Mouse (Mus musculus) neural tube, embryonic 13.5 days (tissue): ENCODE measurements around the gene Bmpr1a. TPM values are rescaled to one million over a fixed set of nuclear protein-coding genes. Genes with fewer than 3 reads are reported as not detected.

Source experiments
- ATAC-seq: fragments of 200-750 bp; cut with Nextera tagmentation; 2 replicates; pipeline ENCODE4 v1.8.0; 2017; ENCODE audit warnings: low read depth, mild to moderate bottlenecking, moderate TSS enrichment, moderate library complexity
- H3K27ac ChIP-seq: fragments of 300-500 bp; sonication (generic); replicated peaks from 2 replicates; pipeline ENCODE4 v1.5.1; 2015; ENCODE audit warnings: moderate library complexity, mild to moderate bottlenecking, inconsistent platforms
- H3K27me3 ChIP-seq: fragments of 300-500 bp; sonication (generic); 2 replicates; pipeline ENCODE4 v1.6.1; 2015; ENCODE audit warnings: mild to moderate bottlenecking, inconsistent platforms
- H3K36me3 ChIP-seq: fragments of 300-500 bp; sonication (generic); 2 replicates; pipeline ENCODE4 v1.6.1; 2015; ENCODE audit warnings: mild to moderate bottlenecking, inconsistent platforms
- H3K4me1 ChIP-seq: fragments of 300-500 bp; sonication (generic); replicated peaks from 2 replicates; pipeline ENCODE4 v1.6.1; 2015; ENCODE audit warnings: inconsistent platforms
- H3K4me2 ChIP-seq: fragments of 300-500 bp; sonication (generic); 2 replicates; pipeline ENCODE4 v1.6.1; 2015; ENCODE audit warnings: inconsistent platforms, mild to moderate bottlenecking, moderate library complexity
- H3K4me3 ChIP-seq: fragments of 300-500 bp; sonication (generic); 2 replicates; pipeline ENCODE4 v1.5.1; 2015; ENCODE audit warnings: mild to moderate bottlenecking, inconsistent platforms
- H3K9ac ChIP-seq: fragments of 300-500 bp; sonication (generic); 2 replicates; pipeline ENCODE4 v1.6.1; 2015; ENCODE audit warnings: moderate library complexity, mild to moderate bottlenecking, inconsistent platforms
- H3K9me3 ChIP-seq: fragments of 300-500 bp; sonication (generic); 2 replicates; pipeline ENCODE4 v1.6.1; 2016; ENCODE audit warnings: inconsistent platforms
- WGBS: fragments of 180-500 bp; shearing (Covaris S2); methylation state at CpG from one replicate; pipeline ENCODE4 v1.1.7; 2015; 5-methylcytosine and 5-hydroxymethylcytosine counted together
- polyA plus RNA-seq: library from polyadenylated mRNA; unstranded; fragments of >200 nt; fragmentation: Nextera tagmentation; extraction: Ambion mirVana; gene quantifications from 2 replicates; pipeline ENCODE4 v1.2.1, GENCODE M21; 2015

The Bmpr1a gene
- polyA plus RNA-seq, result 22.6 and 26.4 TPM in 2 replicates

GRCm38 (mm10) chr14:34503325-34503647, at the start of gene Bmpr1a:
Bmpr1a (minus strand) TSS chr14:34503341.
- Histone ChIP-seq H3K9me3 (no peaks in the 10 kb centered on the region), H3K4me2 (peak within 1 kb of the TSS; percentile 70), H3K9ac (peak within 1 kb of the TSS; percentile 96), H3K36me3 (no peaks in the 10 kb centered on the region), H3K4me1 (peaks cover 41% of the 10 kb centered on the region), H3K27ac (peak within 1 kb of the TSS; percentile 97), H3K4me3 (peak within 1 kb of the TSS; percentile 87), H3K27me3 (0 out of 2 replicates have a peak, but pooled peaks cover 3% of the 10 kb centered on the region)
- WGBS, result 7% methylated on average over 15 of the region's 15 CpGs
- ATAC-seq, result no peak

- Histone ChIP-seq H3K4me1 (peaks cover 11% of the 10 kb centered on the region), H3K9me3 (no peaks in the 10 kb centered on the region), H3K27ac (no peak overlapping the region), H3K4me3 (no peak overlapping the region), H3K36me3 (no peaks in the 10 kb centered on the region), H3K27me3 (no peaks in the 10 kb centered on the region), H3K9ac (no peak overlapping the region), H3K4me2 (no peak overlapping the region)
- 90% methylated on average over 5 of the region's 5 CpGs for WGBS
- no peak for ATAC-seq
Measured at GRCm38 (mm10) chr14:34552226-34552625, 49.1 kb upstream of the Bmpr1a start.

- Histone ChIP-seq H3K36me3 (no peaks in the 10 kb centered on the region), H3K9ac (peak overlapping the region; percentile 93), H3K9me3 (no peaks in the 10 kb centered on the region), H3K4me1 (peaks cover 11% of the 10 kb centered on the region), H3K27me3 (peaks cover 4% of the 10 kb centered on the region; the same call in 1 of the 2 replicates), H3K27ac (peak overlapping the region; percentile 85), H3K4me2 (peak overlapping the region; percentile 88), H3K4me3 (peak overlapping the region; percentile 84)
- under 1% methylated on average over 54 of the region's 55 CpGs for WGBS
- ATAC-seq, result peak; percentile 98
Measured at GRCm38 (mm10) chr14:34549004-34549671, 46.0 kb upstream of the Bmpr1a start.

GRCm38 (mm10) chr14:34548391-34549001, 45.4 kb upstream of the Bmpr1a start:
- peak; percentile 73 for ATAC-seq
- 3% methylated on average over 27 of the region's 27 CpGs for WGBS
- Histone ChIP-seq H3K4me3 (peak overlapping the region; percentile 84), H3K4me2 (peak overlapping the region; percentile 88), H3K9ac (peak overlapping the region; percentile 93), H3K36me3 (no peaks in the 10 kb centered on the region), H3K9me3 (no peaks in the 10 kb centered on the region), H3K27ac (peak overlapping the region; percentile 85), H3K4me1 (peaks cover 11% of the 10 kb centered on the region), H3K27me3 (peaks cover 4% of the 10 kb centered on the region; the same call in 1 of the 2 replicates)

GRCm38 (mm10) chr14:34544545-34544944, 41.4 kb upstream of the Bmpr1a start:
- Histone ChIP-seq H3K4me2 (no peak overlapping the region), H3K4me1 (peaks cover 14% of the 10 kb centered on the region), H3K9me3 (no peaks in the 10 kb centered on the region), H3K27ac (no peak overlapping the region), H3K36me3 (no peaks in the 10 kb centered on the region), H3K27me3 (peaks cover 4% of the 10 kb centered on the region; the same call in 1 of the 2 replicates), H3K9ac (no peak overlapping the region), H3K4me3 (no peak overlapping the region)
- 84% methylated on average over 2 of the region's 2 CpGs for WGBS
- no peak for ATAC-seq

- Histone ChIP-seq H3K36me3 (no peaks in the 10 kb centered on the region), H3K9ac (no peak overlapping the region), H3K27me3 (peaks cover 4% of the 10 kb centered on the region; the same call in 1 of the 2 replicates), H3K9me3 (no peaks in the 10 kb centered on the region), H3K27ac (no peak overlapping the region), H3K4me1 (peaks cover 12% of the 10 kb centered on the region), H3K4me3 (no peak overlapping the region), H3K4me2 (no peak overlapping the region)
- 88% methylated on average over 6 of the region's 6 CpGs for WGBS
- no peak for ATAC-seq
Measured at GRCm38 (mm10) chr14:34544001-34544400, 40.9 kb upstream of the Bmpr1a start.

GRCm38 (mm10) chr14:34543596-34543995, 40.5 kb upstream of the Bmpr1a start:
- H3K9me3 ChIP-seq, result no peaks in the 10 kb centered on the region
- no peaks in the 10 kb centered on the region for H3K36me3 ChIP-seq
- H3K4me2 ChIP-seq, result no peak overlapping the region
- 76% methylated on average over 6 of the region's 6 CpGs for WGBS
- peaks cover 12% of the 10 kb centered on the region for H3K4me1 ChIP-seq
- no peak overlapping the region for H3K4me3 ChIP-seq
- ATAC-seq, result no peak
- H3K9ac ChIP-seq, result no peak overlapping the region
- no peak overlapping the region for H3K27ac ChIP-seq
- peaks cover 4% of the 10 kb centered on the region; the same call in 1 of the 2 replicates for H3K27me3 ChIP-seq

GRCm38 (mm10) chr14:34541896-34542295, 38.8 kb upstream of the Bmpr1a start:
- peaks cover 4% of the 10 kb centered on the region; the same call in 1 of the 2 replicates for H3K27me3 ChIP-seq
- no peak overlapping the region for H3K9ac ChIP-seq
- no peak for ATAC-seq
- no peaks in the 10 kb centered on the region for H3K9me3 ChIP-seq
- 78% methylated on average over 5 of the region's 5 CpGs for WGBS
- no peak overlapping the region for H3K4me3 ChIP-seq
- no peak overlapping the region for H3K27ac ChIP-seq
- H3K36me3 ChIP-seq, result no peaks in the 10 kb centered on the region
- no peak overlapping the region for H3K4me2 ChIP-seq
- peaks cover 4% of the 10 kb centered on the region; the same call in 1 of the 2 replicates for H3K4me1 ChIP-seq

GRCm38 (mm10) chr14:34540685-34541162, 37.6 kb upstream of the Bmpr1a start:
- Histone ChIP-seq H3K27ac (no peak overlapping the region), H3K36me3 (no peaks in the 10 kb centered on the region), H3K4me1 (peaks cover 4% of the 10 kb centered on the region; the same call in 1 of the 2 replicates), H3K27me3 (peaks cover 4% of the 10 kb centered on the region; the same call in 1 of the 2 replicates), H3K4me3 (no peak overlapping the region), H3K4me2 (peak overlapping the region; percentile 21; the same call in 1 of the 2 replicates), H3K9me3 (no peaks in the 10 kb centered on the region), H3K9ac (no peak overlapping the region)
- WGBS, result 6% methylated on average over 17 of the region's 17 CpGs
- ATAC-seq, result peak; percentile 75; the same call in 1 of the 2 replicates

- ATAC-seq, result no peak
- Histone ChIP-seq H3K4me2 (no peak overlapping the region), H3K4me1 (peaks cover 2% of the 10 kb centered on the region; the same call in 1 of the 2 replicates), H3K9ac (no peak overlapping the region), H3K27me3 (no peaks in the 10 kb centered on the region), H3K9me3 (no peaks in the 10 kb centered on the region), H3K36me3 (no peaks in the 10 kb centered on the region), H3K4me3 (no peak overlapping the region), H3K27ac (no peak overlapping the region)
- 49% methylated on average over 4 of the region's 4 CpGs for WGBS
Measured at GRCm38 (mm10) chr14:34535883-34536282, 32.7 kb upstream of the Bmpr1a start.

- 82% methylated on average over 5 of the region's 5 CpGs for WGBS
Measured at GRCm38 (mm10) chr14:34533537-34533936, 30.4 kb upstream of the Bmpr1a start.

GRCm38 (mm10) chr14:34532536-34532935, 29.4 kb upstream of the Bmpr1a start:
- H3K9ac ChIP-seq, result no peak overlapping the region
- no peak overlapping the region for H3K4me2 ChIP-seq
- 0 out of 2 replicates have a peak, but pooled peaks cover 6% of the 10 kb centered on the region for H3K9me3 ChIP-seq
- no peak overlapping the region for H3K27ac ChIP-seq
- no peaks in the 10 kb centered on the region for H3K27me3 ChIP-seq
- ATAC-seq, result no peak
- no peaks in the 10 kb centered on the region for H3K4me1 ChIP-seq
- no peaks in the 10 kb centered on the region for H3K36me3 ChIP-seq
- WGBS, result 87% methylated on average over 6 of the region's 6 CpGs
- H3K4me3 ChIP-seq, result no peak overlapping the region

More at GRCm38 (mm10) chr14:34533537-34533936, 30.4 kb upstream of the Bmpr1a start:
- Histone ChIP-seq H3K4me1 (no peaks in the 10 kb centered on the region), H3K4me3 (no peak overlapping the region), H3K27me3 (no peaks in the 10 kb centered on the region), H3K4me2 (no peak overlapping the region), H3K27ac (no peak overlapping the region), H3K36me3 (no peaks in the 10 kb centered on the region), H3K9ac (no peak overlapping the region), H3K9me3 (0 out of 2 replicates have a peak, but pooled peaks cover 6% of the 10 kb centered on the region)
- ATAC-seq, result no peak
